Mouse (Mus musculus): Measurements from ENCODE around the gene Gfap.

DNA sequence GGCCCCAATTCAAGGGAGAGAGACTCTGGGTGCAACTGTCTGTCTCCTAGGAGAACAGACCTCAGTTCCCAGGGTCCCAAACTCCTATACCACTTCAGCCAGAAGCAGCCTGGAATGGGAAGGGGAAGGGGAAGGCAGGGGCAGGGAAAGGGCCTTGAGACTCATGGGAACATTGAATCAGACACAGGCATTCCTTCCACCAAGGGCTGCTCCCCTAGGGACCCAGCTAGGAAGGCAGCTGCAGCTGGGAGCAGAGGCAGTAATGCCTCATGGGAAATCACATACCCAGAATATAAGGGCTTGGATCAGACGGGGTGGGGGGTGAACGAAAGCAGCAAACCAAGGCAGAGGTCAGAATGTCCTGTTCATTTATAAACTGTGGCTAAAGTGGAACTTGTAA lies 62.6 kb downstream of the Gfap start:
- TF ChIP-seq CTCF (IDR thresholded peaks at IDR 0.05; ENCODE audit: extremely low read depth, insufficient read depth, low read length) (no peak), POLR2A (IDR thresholded peaks at IDR 0.05; ENCODE audit: extremely low read depth, insufficient read depth, low read length) (no peak)

Data from cortical plate, adult 2 months (tissue).